Mouse (Mus musculus) spleen, postnatal 36 days (tissue): Measurements from ENCODE around the gene Ppp4c.

Experiments
- DNase-seq, 2 experiments: peaks; one replicate each; pipeline ENCODE4 v3.0.0; 2022; ENCODE audit warnings: low spot score in 2 of 2, mixed read lengths in 1 of 2

The Ppp4c gene

DNA sequence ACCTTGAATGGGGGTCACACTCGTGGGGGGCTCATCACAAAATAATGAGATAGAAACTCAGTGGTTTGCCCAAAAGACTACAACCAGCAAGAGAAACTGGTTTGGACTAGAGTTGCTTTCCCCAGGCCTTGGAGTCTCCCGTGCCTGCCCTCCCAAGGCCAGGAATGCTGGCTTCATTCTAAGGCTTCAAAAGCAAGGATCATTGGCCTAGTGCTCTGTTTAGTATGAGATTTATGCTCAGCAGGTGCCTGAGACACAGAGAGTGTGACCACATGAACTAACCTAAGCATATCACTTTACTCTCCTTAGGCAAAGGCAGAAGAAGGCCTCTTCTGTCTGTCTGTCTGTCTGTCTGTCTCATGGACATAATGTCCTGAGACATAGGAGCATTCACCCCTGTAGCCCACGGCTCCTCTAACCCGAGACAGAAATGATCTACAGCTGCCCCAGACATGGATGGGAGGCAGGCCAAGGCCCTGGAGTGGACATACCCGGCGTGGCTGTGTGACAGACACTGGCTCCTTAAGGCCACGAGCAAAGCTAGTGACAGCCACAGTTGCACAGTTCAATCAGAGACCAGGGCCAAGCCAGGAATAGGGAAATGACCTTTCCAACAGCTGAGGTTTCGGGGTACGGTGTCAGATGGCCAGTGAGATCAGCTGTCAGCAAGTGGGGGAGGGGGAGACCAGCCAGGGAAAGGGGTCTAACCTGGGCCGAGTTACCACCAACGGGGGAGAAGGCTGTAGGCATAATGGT is 10.0 kb upstream of the Ppp4c start:
- no peak for DNase-seq

DNA sequence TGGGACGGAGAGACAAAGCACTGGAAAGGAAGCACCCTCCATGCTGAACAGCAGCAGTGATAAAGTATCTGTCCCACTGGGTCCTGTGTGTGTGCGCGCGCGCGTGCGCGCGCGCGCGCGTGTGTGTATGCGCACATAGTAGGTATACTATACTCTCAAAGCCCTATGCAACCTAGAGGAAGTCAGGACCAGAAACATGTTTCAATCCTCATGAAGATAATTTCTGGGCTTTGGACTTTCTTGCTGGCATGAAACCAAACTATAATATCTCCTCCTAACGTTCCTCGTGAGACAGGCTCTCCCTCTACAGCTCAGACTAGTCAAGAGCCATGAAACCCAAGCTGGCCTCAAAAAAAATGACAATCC is 8.7 kb upstream of the Ppp4c start:
- DNase-seq = no peak

DNA sequence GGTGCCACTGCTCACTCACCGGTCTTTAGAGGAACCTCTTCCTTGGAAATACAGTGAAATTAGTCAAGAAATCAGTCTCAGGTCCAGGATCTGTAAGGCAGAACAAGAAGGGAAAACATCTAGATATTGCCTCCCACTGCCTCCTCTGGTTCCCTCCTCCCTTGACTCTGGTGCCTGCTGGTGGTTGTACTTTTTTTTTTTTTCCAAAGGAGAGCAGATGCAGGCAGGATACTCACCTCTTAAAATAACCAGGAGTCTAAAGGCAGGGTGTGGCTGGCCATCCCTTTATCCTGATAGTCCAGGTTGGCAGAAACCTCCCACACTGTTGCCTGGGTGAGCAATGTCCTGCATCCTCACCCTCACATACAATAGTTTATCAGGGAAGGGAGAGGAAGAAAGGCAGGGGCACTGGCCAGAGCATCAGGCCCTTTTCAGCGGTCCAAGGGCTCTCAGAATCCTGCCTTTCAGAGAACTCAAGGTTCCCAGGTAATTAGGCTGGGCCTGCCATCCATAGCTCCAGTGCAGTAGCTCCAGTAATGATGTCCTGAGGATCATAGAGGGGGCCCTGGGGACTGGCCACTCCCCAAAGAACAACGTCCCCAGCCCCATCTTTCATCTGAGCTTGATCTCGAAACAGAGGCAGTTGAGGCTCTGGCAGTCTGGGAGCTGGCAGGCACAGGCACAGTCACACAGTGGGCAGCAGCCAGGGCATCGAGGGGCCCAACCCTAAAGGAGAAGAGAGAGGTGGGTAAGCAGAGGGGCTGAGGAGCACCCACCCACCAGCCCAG is 8.2 kb upstream of the Ppp4c start:
- no peak for DNase-seq

- DNase-seq = peak in 1 of 2 experiments; percentile 41
These were observed 7.4 kb upstream of the Ppp4c start for GRCm38 (mm10) chr7:126799468-126800268.

- peak; percentile 98 for DNase-seq
These were observed 6.8 kb upstream of the Ppp4c start for GRCm38 (mm10) chr7:126799050-126799467.

- peak; percentile 63 to 64 for DNase-seq
These were observed 6.1 kb upstream of the Ppp4c start for GRCm38 (mm10) chr7:126798127-126799049.

DNA sequence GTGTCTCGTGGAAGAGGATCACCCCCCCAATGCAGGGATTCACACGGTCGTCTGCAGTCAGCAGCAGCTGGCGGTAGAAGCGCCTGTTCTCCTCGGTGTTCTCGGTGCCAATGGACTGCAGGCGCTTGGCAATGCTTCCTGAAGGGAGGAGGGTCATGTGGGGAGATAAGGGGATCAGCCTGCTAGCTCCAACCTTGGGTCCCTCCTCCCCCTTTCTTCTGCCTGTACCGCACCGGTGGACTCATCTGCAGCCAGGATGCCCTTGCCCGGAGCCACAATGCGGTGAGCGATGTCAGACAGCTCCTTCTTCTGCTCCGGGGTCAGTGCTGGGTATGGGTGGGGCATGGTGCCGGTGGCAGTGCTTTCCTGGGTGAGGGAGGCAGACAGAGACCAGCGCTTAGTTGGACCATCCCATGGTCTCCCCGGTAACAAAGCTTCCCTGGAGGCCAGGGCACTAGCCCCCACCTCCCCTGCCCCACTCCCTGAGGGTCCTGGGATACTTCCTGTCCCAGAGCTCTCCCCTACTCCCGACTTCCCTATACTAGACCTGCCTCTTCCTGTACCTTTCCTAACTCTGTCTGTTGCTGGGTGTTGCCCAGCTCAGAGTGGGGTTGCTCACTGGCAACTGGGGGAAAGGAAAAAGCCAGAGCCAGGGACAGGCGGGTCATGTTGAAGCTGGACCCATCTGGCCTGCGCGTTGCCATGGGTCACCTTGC is 5.3 kb upstream of the Ppp4c start, which contains the start of gene Fam57b:
TSS of gene Fam57b (plus strand) at position 258 of the 716 bp plus-strand sequence.
- no peak for DNase-seq

- DNase-seq = no peak
These were observed 4.1 kb upstream of the Ppp4c start for GRCm38 (mm10) chr7:126796350-126796932.

DNA sequence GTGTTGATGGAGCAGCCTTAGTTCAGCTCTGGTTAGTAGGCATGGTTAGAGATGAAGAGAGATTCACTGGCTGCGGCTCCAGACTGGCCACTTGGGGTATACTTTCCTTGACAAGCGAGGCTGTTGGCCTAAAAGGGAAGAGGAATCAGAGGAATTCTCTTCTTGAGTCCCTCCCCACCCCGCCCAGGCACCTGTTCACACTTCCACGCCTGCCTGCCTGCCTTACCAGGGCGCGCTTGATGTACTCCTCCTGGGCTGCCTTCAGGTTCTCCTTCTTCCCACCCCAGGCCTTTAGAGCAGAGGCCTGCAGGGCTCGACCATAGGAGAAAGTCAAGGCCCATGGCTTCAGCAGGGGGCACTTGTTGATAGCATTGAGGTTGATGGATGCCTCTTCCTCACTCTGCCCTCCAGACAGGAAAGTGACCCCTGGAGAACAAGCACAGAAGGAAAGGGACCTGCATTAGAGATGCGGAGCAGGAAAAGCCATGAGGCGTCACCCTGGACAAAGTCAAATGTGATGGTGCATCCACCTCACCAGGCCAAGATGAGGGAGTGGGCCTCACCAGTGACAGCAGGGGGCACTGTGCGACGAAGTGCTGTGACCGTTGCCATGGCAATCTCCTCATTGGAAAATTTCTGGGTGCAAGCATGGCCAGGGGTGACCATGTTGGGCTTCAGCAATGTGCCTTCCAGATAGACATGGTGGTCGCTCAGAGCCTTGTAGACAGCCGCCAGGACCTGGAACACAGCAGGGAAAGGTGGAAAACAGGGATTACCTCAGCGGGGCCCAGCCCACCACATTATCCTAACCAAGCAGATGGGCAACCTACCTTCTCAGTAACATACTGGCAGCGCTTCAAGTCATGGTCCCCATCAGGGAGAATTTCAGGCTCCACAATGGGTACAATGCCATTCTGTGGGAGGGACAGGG is 3.4 kb upstream of the Ppp4c start:
- no peak for DNase-seq

GRCm38 (mm10) chr7:126794271-126794605 is 1.9 kb upstream of the Ppp4c start:
- DNase-seq = no peak

- DNase-seq = no peak
These were observed 1.4 kb upstream of the Ppp4c start for GRCm38 (mm10) chr7:126793456-126794270.

- no peak for DNase-seq
These were observed 586 bp upstream of the Ppp4c start for GRCm38 (mm10) chr7:126792721-126793443.

- no peak for DNase-seq
These were observed 3.2 kb downstream of the Ppp4c start for GRCm38 (mm10) chr7:126789141-126789540.

DNA sequence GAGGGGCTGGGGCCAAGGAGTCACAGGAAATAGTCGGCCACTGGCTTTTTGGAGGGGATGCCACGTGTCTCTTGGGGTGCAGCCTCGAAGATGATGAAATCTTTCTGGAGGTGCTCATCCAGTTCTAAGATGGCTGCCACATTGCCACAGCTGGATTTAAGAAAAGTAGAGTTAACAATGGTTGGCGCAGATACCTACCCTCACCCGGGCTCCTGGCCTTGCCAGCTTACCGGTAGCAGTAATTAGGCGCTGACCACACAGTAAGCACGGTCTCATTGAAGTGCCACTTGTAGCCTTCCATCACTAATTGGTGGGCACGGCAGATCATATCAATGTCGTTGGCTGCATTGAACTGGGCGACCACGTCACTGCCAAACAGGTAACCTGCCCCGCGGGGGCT is 6.2 kb downstream of the Ppp4c start:
- no peak for DNase-seq

DNA sequence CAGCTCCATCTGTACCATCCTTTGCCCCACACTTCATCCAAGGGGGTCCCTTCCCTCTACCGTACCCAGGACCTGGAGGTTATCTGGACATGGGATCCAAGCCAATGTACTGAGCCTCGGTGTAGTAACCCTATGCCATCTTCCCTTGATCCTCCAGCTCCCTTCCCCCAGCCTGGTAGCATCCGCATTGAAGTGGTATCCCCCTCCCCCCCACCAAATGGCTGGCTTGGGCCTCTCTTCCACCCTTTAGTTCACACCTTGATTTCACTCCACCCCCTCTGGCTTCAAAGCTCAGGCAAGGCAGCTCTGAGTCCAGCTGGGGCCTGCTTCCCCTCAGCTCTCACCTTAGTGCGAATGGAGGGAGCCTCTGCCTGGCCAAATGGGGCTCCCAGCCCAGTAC is 7.2 kb downstream of the Ppp4c start:
- no peak for DNase-seq

DNA sequence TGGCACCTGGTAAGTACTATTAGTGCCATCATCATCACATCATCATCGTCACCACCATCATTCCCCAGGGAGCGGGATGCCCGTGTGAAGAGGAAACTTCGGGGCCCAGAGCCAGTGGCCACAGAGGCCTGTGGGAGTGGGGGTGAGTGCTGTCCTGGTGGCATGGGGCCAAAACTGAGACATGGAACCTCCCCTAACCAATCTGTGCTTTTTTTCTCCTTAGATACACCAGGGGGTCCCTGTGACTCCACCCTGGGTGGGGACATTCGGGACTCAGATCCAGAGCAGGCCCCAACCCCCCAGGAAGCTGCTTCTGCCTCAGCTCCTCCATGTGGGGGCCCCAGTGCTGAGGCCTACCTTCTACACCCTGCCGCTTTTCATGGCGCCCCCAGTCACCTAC is 7.8 kb downstream of the Ppp4c start:
- no peak for DNase-seq

- DNase-seq = no peak
These were observed 9.6 kb downstream of the Ppp4c start for GRCm38 (mm10) chr7:126782693-126783092.
